Mouse (Mus musculus) heart, adult 2 months (tissue): ENCODE measurements around the gene Ppm1h. TPM values are rescaled to one million over a fixed set of nuclear protein-coding genes. Genes with fewer than 3 reads are reported as not detected.
"Not testable (repeated sequence)": the region's sequence is repeated elsewhere in the genome, so short reads cannot be mapped to it uniquely, and the experiment has no call there.

ENCODE experiments used
- DNase-seq, 2 experiments: peaks; one replicate each; pipeline ENCODE4 v3.0.0; 2021
- H3K27ac ChIP-seq: fragments of 200-600 bp; 2 replicates; pipeline ENCODE4 v1.8.1; 2022
- H3K27me3 ChIP-seq: fragments of 200-500 bp; 2 replicates; pipeline ENCODE4 v1.6.1; 2012; ENCODE audit warnings: mild to moderate bottlenecking, low read length, inconsistent platforms, mixed read lengths; ENCODE audit not compliant: control insufficient read depth, insufficient read depth
- H3K36me3 ChIP-seq: fragments of 200-500 bp; 2 replicates; pipeline ENCODE4 v1.6.1; 2012; ENCODE audit warnings: low read length, inconsistent platforms; ENCODE audit not compliant: control insufficient read depth, insufficient read depth
- H3K4me1 ChIP-seq: fragments of 200-500 bp; 2 replicates; pipeline ENCODE4 v1.6.1; 2011; ENCODE audit warnings: low read length; ENCODE audit not compliant: control insufficient read depth, insufficient read depth
- H3K4me3 ChIP-seq: fragments of 200-600 bp; 2 replicates; pipeline ENCODE4 v1.8.1; 2022
- H3K79me2 ChIP-seq: fragments of 200-500 bp; replicated peaks from 2 replicates; pipeline ENCODE4 v1.6.1; 2012; ENCODE audit warnings: mild to moderate bottlenecking, inconsistent platforms, low read length, moderate library complexity, mixed read lengths; ENCODE audit not compliant: control insufficient read depth, insufficient read depth
- H3K9ac ChIP-seq: fragments of 200-500 bp; 2 replicates; pipeline ENCODE4 v1.6.1; 2012; ENCODE audit warnings: low read depth, mild to moderate bottlenecking, control low read depth, inconsistent platforms, low read length, mixed read lengths
- CTCF ChIP-seq: fragments of 200-600 bp; IDR thresholded peaks from 2 replicates; pipeline ENCODE4 v1.8.1; 2022; ENCODE audit warnings: antibody characterized with exemption, mild to moderate bottlenecking, moderate library complexity
- EP300 ChIP-seq: fragments of 200-500 bp; IDR thresholded peaks from 2 replicates; pipeline ENCODE4 v1.6.1; 2011; ENCODE audit warnings: low read depth, low read length, control low read depth; ENCODE audit not compliant: insufficient read depth
- POLR2A ChIP-seq: fragments of 200-500 bp; IDR thresholded peaks from 2 replicates; pipeline ENCODE4 v1.6.1; 2011; ENCODE audit warnings: mild to moderate bottlenecking, low read depth, low read length, control low read depth; ENCODE audit not compliant: insufficient read depth
- WGBS: fragments of 180-500 bp; shearing (Covaris S2); methylation state at CpG from one replicate; pipeline ENCODE4 v1.1.7; 2018; 5-methylcytosine and 5-hydroxymethylcytosine counted together
- intact Hi-C: fragments of 180-260 bp; cut with DNase I; formaldehyde crosslinking; loops from one replicate; pipeline ENCODE4 v1.15.1; 2025
- polyA plus RNA-seq: library from polyadenylated mRNA; depleted of rRNA; stranded (reverse); fragments of >200 nt; gene quantifications from 2 replicates; pipeline ENCODE4 v1.2.3, GENCODE M21; 2012
- total RNA-seq, 2 experiments: library from RNA; stranded (reverse); gene quantifications; 2 replicates each; pipeline ENCODE4 v1.2.3; 2021

Gene Ppm1h
- total and polyA plus RNA-seq, 3 experiments: 4.5 to 7.8 (median 6.4) TPM

DNA sequence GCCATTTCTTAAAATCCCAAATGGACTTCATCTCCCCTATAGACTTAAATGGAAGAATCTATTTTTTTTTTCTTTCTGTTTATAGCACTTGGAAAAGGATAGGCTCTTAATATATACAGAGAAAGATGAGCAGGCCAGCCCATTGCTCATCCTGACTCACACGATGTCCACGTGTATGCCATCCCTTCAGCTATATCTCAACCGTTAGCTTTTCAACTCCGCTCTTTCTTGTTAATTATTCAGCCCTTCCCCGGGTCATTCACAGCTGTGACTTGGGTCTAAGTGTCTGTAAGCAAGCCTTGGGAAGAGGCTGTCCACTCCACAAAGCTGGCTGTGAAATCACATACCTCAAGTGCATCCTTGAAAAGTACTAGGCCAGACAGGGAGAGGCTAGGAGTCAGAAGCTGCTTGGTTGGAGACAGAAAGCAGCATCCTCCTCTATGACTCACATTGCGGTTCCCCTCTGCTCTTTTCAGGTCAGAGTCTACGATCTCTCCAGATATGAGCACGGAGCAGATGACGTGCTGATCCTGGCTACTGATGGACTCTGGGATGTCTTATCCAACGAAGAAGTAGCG lies 241.7 kb downstream of the Ppm1h start:
- no peak overlapping the region for H3K27ac ChIP-seq

DNA sequence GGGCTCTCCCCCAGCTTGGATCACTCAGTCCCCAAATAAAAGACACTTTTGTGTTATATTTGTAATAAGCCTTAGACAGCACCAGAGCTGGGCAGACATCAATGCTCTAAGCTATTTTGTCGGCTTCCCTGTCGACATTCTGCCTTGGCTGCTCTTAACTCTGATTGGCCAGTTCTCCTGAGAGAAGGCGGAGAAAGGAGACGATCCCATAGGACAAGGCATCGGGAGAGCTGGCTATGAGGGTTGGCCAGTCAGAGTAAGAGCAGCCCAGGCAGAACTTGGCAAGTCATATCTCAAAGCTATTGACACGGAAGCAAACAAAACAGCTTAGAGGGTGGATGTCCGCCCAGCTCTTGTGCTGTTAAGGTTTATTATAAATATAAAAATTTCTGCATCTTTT lies 243.7 kb downstream of the Ppm1h start:
- no peaks in the 10 kb centered on the region for H3K4me1 ChIP-seq
- H3K27me3 ChIP-seq: no peaks in the 10 kb centered on the region
- no peaks in the 10 kb centered on the region for H3K79me2 ChIP-seq
- intact Hi-C loops: no loop called here
- DNase-seq: no peak
- WGBS: 49% methylated on average over 7 of the region's 7 CpGs
- H3K27ac ChIP-seq: no peak overlapping the region
- H3K9ac ChIP-seq: no peak overlapping the region
- TF ChIP-seq POLR2A (no peak), EP300 (no peak), CTCF (no peak)
- H3K36me3 ChIP-seq: no peaks in the 10 kb centered on the region; the same call in 1 of the 2 replicates
- no peak overlapping the region for H3K4me3 ChIP-seq

More for the DNA sequence above, 241.7 kb downstream of the Ppm1h start:
- no peaks in the 10 kb centered on the region for H3K27me3 ChIP-seq
- intact Hi-C loops: no loop called here
- WGBS: 92% methylated on average over 11 of the region's 11 CpGs
- no peaks in the 10 kb centered on the region for H3K79me2 ChIP-seq
- H3K9ac ChIP-seq: no peak overlapping the region
- no peak overlapping the region for H3K4me3 ChIP-seq
- no peaks in the 10 kb centered on the region for H3K4me1 ChIP-seq
- TF ChIP-seq CTCF: no peak
- no peak for TF ChIP-seq EP300
- no peak for TF ChIP-seq POLR2A
- H3K36me3 ChIP-seq: no peaks in the 10 kb centered on the region; the same call in 1 of the 2 replicates
- DNase-seq: no peak

DNA sequence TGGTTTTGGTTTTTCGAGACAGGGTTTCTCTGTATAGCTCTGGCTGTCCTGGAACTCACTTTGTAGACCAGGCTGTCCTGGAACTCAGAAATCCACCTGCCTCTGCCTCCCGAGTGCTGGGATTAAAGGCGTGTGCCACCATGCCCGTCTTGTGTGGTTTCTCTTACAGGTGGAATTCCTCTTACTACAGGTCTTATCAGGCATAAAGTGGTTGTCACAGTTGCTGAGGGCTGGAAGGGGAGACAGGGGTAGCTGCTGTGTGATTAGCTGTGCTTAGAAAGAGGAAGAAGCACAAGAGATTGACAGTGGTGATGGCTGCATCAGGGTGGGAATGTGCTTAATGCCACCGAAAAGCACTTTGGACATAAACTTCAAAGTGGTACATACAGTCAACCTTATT lies 246.0 kb downstream of the Ppm1h start:
- intact Hi-C loops, H3K9ac ChIP-seq, H3K27ac ChIP-seq, H3K27me3 ChIP-seq, H3K4me3 ChIP-seq, DNase-seq, H3K79me2 ChIP-seq, H3K36me3 ChIP-seq, H3K4me1 ChIP-seq: not testable (repeated sequence)
- WGBS: 75% methylated on average over 5 of the region's 5 CpGs

DNA sequence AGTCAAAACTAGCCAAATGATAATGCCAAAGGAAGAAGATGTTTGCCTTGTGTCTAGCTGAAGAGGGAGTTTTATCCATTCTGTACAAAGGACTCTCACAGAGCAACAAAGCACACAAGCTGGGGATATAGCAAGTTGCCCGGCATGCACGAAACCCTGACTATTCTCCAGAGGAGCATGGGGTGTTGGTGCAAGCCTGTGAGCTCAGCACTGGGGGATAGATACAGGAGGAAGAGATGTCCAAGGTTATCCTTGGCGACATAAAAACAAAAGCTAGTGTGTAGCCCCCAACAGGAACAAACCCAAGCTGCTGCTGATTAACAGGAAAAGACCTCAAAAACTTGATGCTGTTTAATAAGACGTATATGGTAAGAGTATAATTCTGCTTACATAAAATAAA lies 247.7 kb downstream of the Ppm1h start:
- no peak for DNase-seq
- TF ChIP-seq EP300 (no peak), CTCF (no peak), POLR2A (no peak)
- H3K4me1 ChIP-seq: no peaks in the 10 kb centered on the region
- H3K27me3 ChIP-seq: no peaks in the 10 kb centered on the region
- H3K36me3 ChIP-seq: no peaks in the 10 kb centered on the region; the same call in 1 of the 2 replicates
- H3K9ac ChIP-seq: no peak overlapping the region
- no peaks in the 10 kb centered on the region for H3K79me2 ChIP-seq
- H3K27ac ChIP-seq: no peak overlapping the region
- intact Hi-C loops: no loop called here
- WGBS: 82% methylated on average over 4 of the region's 4 CpGs
- no peak overlapping the region for H3K4me3 ChIP-seq

DNA sequence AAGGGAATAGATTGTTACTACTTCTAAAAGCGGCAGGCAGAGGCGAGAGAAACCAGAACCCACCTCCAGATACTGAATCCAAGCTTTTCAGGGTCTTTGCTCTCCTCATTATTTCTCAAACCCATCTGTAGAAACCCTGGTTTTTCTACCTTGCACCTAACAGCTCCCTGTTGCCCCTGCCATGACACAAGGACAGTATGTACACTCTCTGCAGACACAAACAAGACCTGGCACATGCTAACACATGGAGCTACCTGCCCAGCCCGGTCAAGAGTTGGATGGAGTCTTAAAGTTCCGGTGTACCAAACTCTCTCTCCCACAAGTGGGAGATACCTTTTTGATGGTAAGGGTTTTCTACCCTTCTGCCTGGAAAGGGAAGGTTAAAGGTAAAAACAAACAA lies 252.0 kb downstream of the Ppm1h start:
- H3K27ac ChIP-seq: no peak overlapping the region
- intact Hi-C loops: no loop called here
- TF ChIP-seq POLR2A (no peak), CTCF (no peak), EP300 (no peak)
- no peak for DNase-seq
- H3K36me3 ChIP-seq: no peaks in the 10 kb centered on the region
- H3K27me3 ChIP-seq: no peaks in the 10 kb centered on the region
- H3K9ac ChIP-seq: no peak overlapping the region
- no peaks in the 10 kb centered on the region for H3K4me1 ChIP-seq
- WGBS: 86% methylated on average over 4 of the region's 4 CpGs
- no peaks in the 10 kb centered on the region for H3K79me2 ChIP-seq
- H3K4me3 ChIP-seq: no peak overlapping the region

DNA sequence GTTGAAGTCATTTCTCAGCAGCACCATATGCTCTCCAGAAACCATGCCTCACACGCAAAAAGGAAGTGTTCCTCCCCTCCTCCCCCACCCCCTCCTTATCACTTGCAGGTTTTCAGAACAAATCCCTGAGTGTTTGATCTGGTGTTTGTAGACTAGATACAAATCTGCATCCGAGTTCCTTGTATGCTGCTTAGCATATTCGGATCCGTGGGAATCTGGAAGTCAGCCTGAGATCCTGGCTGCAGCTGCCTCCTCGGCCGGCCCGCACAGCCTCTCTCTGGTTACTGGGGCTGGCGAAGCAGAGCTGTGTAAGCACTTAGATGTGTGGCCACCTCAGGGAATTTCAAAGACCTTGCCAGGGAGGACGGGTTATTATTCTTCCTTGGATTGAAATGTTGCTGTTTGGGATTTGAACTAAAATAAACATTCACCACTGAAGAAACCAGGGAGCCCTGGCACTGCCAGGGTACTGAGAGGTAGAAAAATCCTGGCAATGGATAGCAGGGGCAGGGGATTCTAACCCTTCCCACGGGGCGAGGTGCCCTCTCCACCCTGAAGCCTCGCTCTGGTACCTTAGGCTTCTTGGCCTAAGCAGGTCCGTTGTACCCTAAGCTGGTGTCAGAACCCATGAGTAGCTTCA lies 252.8 kb downstream of the Ppm1h start:
- WGBS: 39% methylated on average over 13 of the region's 13 CpGs
- Histone ChIP-seq H3K36me3 (no peaks in the 10 kb centered on the region), H3K27ac (no peak overlapping the region), H3K4me1 (no peaks in the 10 kb centered on the region), H3K9ac (no peak overlapping the region), H3K27me3 (no peaks in the 10 kb centered on the region), H3K4me3 (no peak overlapping the region), H3K79me2 (no peaks in the 10 kb centered on the region)
- no peak for TF ChIP-seq EP300
- no peak for TF ChIP-seq CTCF
- no peak for TF ChIP-seq POLR2A
- peak; percentile 47 for DNase-seq
- intact Hi-C loops: no loop called here
